Mouse (Mus musculus): ENCODE measurements around the gene Olfr190. TPM values are rescaled to one million over a fixed set of nuclear protein-coding genes. Genes with fewer than 3 reads are reported as not detected.
"Not testable (repeated sequence)": the region's sequence is repeated elsewhere in the genome, so short reads cannot be mapped to it uniquely, and the experiment has no call there.

Gene Olfr190
- total RNA-seq (2021), result not detected
- long read RNA-seq, experiment 1, result 0 reads
- long read RNA-seq, experiment 2, result 0 reads

- DNase-seq (ENCODE audit: low spot score), result no peak
Observed at GRCm38 (mm10) chr16:59077905-59078304, at the start of gene Olfr190. Gene Olfr190 (minus strand): TSS chr16:59078005.

DNA sequence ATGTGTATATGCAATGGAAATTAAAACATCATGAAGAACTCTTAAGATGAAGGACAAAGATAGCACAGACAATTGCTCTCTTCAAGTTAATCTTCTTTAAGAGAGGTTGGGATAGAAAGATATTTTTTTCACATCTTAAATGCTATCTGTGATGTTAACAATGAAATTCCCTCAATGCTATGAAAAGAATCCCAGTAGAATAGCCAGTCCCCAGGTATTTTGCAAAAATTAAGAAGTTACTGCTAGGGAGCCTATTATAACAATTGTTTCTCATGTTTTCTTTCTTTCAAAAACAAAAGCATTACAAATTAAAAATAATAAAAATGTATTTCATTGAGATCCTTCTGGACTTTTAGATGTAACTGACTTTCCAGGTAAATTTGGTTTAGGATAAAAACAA is 43.2 kb upstream of the Olfr190 start, which contains the start of gene Olfr194:
Gene Olfr194 (minus strand): TSS at position 101 of the 400 bp plus-strand sequence.
- DNase-seq (ENCODE audit: low spot score), result no peak

DNA sequence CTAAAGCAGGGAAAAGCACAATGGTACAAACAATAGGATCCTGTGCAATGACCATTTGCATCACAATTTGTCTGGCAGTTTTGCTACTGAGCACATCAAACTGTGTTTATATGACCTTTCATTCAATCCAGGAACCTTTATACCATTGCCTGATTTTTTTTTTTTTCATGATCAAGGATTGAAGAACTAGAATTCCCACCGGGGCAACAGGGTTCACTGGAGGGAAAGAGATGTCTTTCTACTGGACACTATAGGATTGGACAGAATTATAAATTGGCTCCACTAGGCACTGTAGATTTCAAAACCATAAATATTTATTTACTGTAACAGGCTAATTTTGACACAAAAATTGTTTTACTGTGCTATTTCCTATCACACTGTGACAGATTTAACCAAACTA is 34.0 kb upstream of the Olfr190 start, which contains the start of gene Olfr193:
Gene Olfr193 (minus strand): TSS at position 101 of the 400 bp plus-strand sequence.
- DNase-seq (ENCODE audit: low spot score), result no peak

GRCm38 (mm10) chr16:59108522-59108921 is 30.7 kb upstream of the Olfr190 start:
- DNase-seq (ENCODE audit: low spot score), result not testable (repeated sequence)

DNA sequence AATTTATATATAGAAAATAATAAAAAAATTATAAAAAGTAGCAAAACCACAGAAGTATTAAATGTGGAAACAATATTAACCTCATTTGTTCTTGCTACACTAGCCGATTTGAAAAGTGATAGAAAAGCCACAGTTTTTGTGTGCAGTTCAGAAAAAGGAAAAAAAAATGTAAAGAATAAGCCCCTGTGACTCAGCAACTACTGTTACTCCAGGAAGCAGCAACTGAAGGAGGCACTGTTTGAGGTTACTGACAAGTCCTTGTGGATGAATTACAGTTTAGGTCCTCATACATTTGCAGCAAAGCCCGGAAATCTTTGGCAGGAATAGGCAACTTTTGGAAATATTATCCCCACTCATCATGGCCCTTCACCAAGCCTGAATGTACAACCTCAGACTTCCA is 27.5 kb upstream of the Olfr190 start:
- no peak for DNase-seq (ENCODE audit: low spot score)

DNA sequence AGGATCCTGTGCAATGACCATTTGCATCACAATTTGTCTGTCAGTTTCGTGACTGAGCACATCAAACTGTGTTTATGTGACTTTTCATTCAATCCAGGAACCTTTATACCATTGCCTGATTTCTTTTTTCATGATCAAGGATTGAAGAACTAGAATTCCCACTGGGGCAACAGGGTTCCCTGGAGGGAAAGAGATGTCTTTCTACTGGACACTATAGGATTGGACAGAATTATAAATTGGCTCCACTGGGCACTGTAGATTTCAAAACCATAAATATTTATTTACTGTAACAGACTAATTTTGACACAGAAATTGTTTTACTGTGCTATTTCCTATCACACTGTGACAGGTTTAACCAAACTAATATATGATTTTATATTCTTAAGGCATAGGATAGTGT is 11.9 kb upstream of the Olfr190 start, which contains the start of gene Olfr191:
Gene Olfr191 (minus strand): TSS at position 101 of the 400 bp plus-strand sequence.
- DNase-seq (ENCODE audit: low spot score), result not testable (repeated sequence)

DNA sequence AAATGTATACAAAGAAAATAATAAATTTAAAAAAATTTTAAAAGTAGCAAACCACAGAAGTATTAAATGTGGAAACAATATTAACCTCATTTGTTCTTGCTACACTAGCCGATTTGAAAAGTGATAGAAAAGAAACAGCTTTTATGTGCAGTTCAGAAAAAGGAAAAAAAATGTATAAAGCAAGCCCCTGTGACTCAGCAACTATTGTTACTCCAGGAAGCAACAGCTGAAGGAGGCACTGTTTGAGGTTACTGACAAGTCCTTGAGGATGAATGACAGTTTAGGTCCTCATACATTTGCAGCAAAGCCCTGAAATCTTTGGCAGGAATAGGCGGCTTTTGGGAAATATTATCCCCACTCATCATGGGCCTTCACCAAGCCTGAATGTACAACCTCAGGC is 3.3 kb upstream of the Olfr190 start:
- DNase-seq (ENCODE audit: low spot score), result not testable (repeated sequence)

DNA sequence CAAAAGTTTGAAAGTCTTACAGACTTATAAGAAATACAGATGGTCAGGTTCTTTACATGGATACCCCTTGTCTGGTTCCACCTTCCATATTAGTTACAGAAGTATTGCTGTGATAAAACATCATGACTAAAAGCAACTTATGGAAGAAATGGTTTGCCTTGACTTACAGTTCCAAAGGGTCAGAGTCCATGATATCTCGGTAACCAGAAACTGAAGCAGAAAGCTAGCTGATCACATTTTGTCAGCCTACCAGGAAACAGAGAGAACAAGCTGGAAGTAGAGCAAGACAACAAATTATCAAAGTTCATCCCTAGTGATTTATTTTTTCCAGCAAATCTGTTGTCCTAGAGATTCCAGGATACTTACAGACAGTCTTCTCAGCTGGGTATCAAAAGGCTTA is 4.3 kb downstream of the Olfr190 start:
- DNase-seq (ENCODE audit: low spot score), result no peak

DNA sequence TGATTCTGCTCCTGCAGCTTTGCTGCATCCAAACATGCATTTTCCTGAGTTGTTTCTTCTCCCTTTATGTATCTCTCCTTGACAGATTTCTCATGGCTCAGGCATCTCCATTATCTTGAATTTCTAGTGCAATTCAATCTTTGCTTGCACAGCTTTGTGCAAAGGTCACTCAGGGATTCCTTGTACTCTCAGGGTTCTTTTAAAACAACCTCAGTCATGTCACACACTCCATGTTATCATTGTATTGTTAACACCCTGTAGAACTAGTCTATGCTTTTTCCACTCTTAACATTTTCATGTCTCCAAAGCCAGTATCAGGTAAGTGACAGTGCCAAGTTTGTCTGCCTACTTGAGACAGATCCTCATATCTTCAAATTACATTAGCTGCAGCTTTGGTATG is 6.0 kb downstream of the Olfr190 start:
- no peak for DNase-seq (ENCODE audit: low spot score)

DNA sequence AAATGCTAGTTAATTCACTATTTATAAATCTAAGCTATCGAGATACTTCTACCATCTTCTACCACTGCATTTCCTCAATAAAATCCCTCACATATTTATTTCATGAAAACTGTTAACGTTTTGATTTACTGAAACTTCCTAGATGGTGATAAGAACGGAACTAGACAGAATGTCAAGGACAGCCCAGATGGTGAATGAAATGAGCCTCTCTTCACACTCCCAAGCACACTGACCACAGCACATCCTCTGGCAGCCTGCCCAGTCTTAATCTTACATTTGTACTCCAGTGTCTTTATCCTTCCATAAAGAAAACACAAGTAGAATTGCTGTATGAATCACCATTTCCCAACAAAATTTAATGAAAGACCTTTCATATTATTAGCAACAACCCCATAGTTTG is 15.4 kb downstream of the Olfr190 start:
- DNase-seq (ENCODE audit: low spot score), result not testable (repeated sequence)

- DNase-seq (ENCODE audit: low spot score), result not testable (repeated sequence)
Observed at GRCm38 (mm10) chr16:59049286-59049685, 28.5 kb downstream of the Olfr190 start.

- DNase-seq (ENCODE audit: low spot score), result no peak
Observed at GRCm38 (mm10) chr16:59048860-59049259, 28.9 kb downstream of the Olfr190 start.

DNA sequence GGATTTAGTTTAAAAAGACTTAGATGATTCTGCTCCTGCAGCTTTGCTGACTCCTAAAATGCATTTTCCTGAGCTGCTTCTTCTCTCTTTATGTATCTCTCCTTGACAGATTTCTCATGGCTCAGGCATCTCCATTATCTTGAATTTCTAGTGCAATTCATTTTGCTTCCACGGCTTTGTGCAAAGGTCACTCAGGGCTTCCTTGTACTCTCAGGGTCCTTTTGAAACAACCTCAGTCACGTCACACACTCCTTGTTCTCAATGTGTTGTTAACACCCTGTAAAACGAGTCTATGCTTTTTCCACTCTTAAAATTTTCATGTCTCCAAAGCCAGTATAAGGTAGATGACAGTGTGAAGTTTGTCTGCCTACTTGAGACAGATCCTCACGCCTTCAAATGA is 30.2 kb downstream of the Olfr190 start:
- DNase-seq (ENCODE audit: low spot score), result no peak

DNA sequence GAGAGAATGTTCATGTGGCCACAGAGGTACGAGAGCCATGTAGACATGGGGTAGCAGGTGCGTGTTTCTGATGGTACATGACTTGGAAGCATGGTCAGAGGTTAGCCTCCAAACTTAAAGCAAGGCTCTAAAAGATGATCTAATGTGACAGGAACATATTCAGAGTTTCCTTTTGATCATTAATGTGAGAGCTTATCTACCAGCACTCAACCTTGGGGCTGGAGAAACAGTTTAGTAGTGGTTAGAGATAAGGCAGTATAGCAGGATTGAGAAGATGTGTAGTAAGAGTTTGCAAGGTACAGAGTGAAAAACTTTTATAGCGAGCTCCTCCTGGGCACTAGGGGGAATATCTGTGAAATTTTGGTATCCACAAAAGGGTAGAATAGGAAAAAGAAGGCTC is 32.0 kb downstream of the Olfr190 start:
- DNase-seq (ENCODE audit: low spot score), result no peak

GRCm38 (mm10) chr16:59039710-59040109 is 38.1 kb downstream of the Olfr190 start, which contains the start of gene Olfr187:
Gene Olfr187 (minus strand): TSS chr16:59039767.
- DNase-seq (ENCODE audit: low spot score), result no peak

GRCm38 (mm10) chr16:59030191-59030590 is 47.6 kb downstream of the Olfr190 start, which contains the start of gene Olfr186:
Gene Olfr186 (minus strand): TSS chr16:59030291.
- DNase-seq (ENCODE audit: low spot score), result no peak

Other genes with a start within 250 kb of the Olfr190 start
- not detected for gene Olfr177, start 203.2 kb downstream of the Olfr190 start, total RNA-seq (2021)
- gene Olfr178, start 185.9 kb downstream of the Olfr190 start, total RNA-seq (2021), result not detected
- not detected for gene Olfr181, start 149.2 kb downstream of the Olfr190 start, total RNA-seq (2021)
- not detected for gene Olfr180, start 148.6 kb downstream of the Olfr190 start, total RNA-seq (2021)
- gene Olfr183, start 82.6 kb downstream of the Olfr190 start, total RNA-seq (2021), result not detected
- not detected for gene Olfr186, start 47.7 kb downstream of the Olfr190 start, total RNA-seq (2021)
- not detected for gene Olfr187, start 38.2 kb downstream of the Olfr190 start, total RNA-seq (2021)
- gene Olfr191, start 11.8 kb upstream of the Olfr190 start, total RNA-seq (2021), result not detected
- gene Olfr193, start 33.9 kb upstream of the Olfr190 start, total RNA-seq (2021), result not detected
- gene Olfr194, start 43.1 kb upstream of the Olfr190 start, total RNA-seq (2021), result not detected
- gene Olfr195, start 69.0 kb upstream of the Olfr190 start, total RNA-seq (2021), result not detected
- gene Olfr196, start 92.4 kb upstream of the Olfr190 start, total RNA-seq (2021), result not detected
- not detected for gene Olfr198, start 125.5 kb upstream of the Olfr190 start, total RNA-seq (2021)
- not detected for gene Olfr199, start 141.8 kb upstream of the Olfr190 start, total RNA-seq (2021)
- not detected for gene Olfr201, start 194.6 kb upstream of the Olfr190 start, total RNA-seq (2021)
- gene Olfr202, start 208.8 kb upstream of the Olfr190 start, total RNA-seq (2021), result not detected
- not detected for gene Olfr203, start 220.9 kb upstream of the Olfr190 start, total RNA-seq (2021)
- not detected for gene Olfr204, start 240.2 kb upstream of the Olfr190 start, total RNA-seq (2021)

All from gastrocnemius, adult 18-20 months (tissue).